Mouse (Mus musculus): Measurements from ENCODE around the gene Klhdc1.

GRCm38 (mm10) chr12:69297411-69298150, 56.6 kb downstream of the Klhdc1 start:
- TF ChIP-seq CTCF (IDR thresholded peaks at IDR 0.05; ENCODE audit: borderline replicate concordance, extremely low read depth, insufficient read depth, insufficient read length) = no peak
- TF ChIP-seq POLR2A (IDR thresholded peaks at IDR 0.05; ENCODE audit: borderline replicate concordance, extremely low read depth, insufficient read depth, insufficient read length, poor library complexity, severe bottlenecking) = no peak
